Mouse (Mus musculus): Measurements from ENCODE around the gene Acp4.

DNA sequence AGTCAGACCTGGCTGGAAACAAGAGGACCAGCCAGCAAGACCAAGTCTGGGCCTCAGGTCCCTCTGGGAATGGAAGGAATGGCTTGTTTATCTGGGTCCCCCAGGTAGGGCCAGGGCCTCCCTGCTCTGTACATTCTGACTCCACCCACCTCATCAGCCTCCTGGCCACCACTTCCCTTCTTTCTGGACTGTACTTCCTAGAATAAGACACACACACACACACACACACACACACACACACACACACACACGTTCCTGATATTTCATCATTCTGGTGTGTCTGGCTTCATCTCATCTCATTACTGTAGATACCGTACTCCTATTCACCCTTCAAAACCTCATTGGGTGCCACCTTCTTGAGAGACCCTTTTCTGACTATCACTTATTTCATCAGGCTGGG, 12.2 kb upstream of the Acp4 start:
- TF ChIP-seq POLR2A (IDR thresholded peaks at IDR 0.05; ENCODE audit: low read depth, low read length) (no peak), CTCF (IDR thresholded peaks at IDR 0.05; ENCODE audit: extremely low read depth, insufficient read depth, insufficient read length, insufficient replicate concordance) (no peak)

All from spleen, adult 2 months (tissue).